Mouse (Mus musculus) left cerebral cortex, postnatal 36 days (tissue): Measurements from ENCODE around the gene Cdc14b. TPM values are rescaled to one million over a fixed set of nuclear protein-coding genes. Genes with fewer than 3 reads are reported as not detected.

Experiments used
- DNase-seq, 2 experiments: peaks; one replicate each; pipeline ENCODE4 v3.0.0; 2021 to 2022; ENCODE audit warnings: low spot score in 2 of 2, mixed read lengths in 1 of 2
- intact Hi-C: fragments of 180-260 bp; cut with DNase I; formaldehyde crosslinking; loops from one replicate; pipeline ENCODE4 v1.15.1; 2025
- total RNA-seq, 2 experiments: library from RNA; stranded (reverse); gene quantifications; 2 replicates each; pipeline ENCODE4 v1.2.3; 2021

Cdc14b gene
- total RNA-seq, 2 experiments from 2014 or later = 10.5 to 12.3 TPM

GRCm38 (mm10) chr13:64244685-64245261 is 30.3 kb downstream of the Cdc14b start:
- no peak for DNase-seq
- intact Hi-C loops = no loop called here

GRCm38 (mm10) chr13:64242721-64243120 is 32.4 kb downstream of the Cdc14b start:
- no peak for DNase-seq
- intact Hi-C loops = no loop called here

- no peak for DNase-seq
- intact Hi-C loops = no loop called here
These were observed 34.5 kb downstream of the Cdc14b start for GRCm38 (mm10) chr13:64240626-64241025.

- intact Hi-C loops = no loop called here
- no peak for DNase-seq
These were observed 37.4 kb downstream of the Cdc14b start for GRCm38 (mm10) chr13:64237681-64238157.

- DNase-seq = no peak
- intact Hi-C loops = no loop called here
These were observed 38.0 kb downstream of the Cdc14b start for GRCm38 (mm10) chr13:64237000-64237680.

- intact Hi-C loops = no loop called here
- DNase-seq = no peak
These were observed 39.3 kb downstream of the Cdc14b start for GRCm38 (mm10) chr13:64235777-64236176.

GRCm38 (mm10) chr13:64235062-64235715 is 39.9 kb downstream of the Cdc14b start:
- intact Hi-C loops = no loop called here
- DNase-seq = no peak

- no peak for DNase-seq
- intact Hi-C loops = no loop called here
These were observed 42.0 kb downstream of the Cdc14b start for GRCm38 (mm10) chr13:64233139-64233538.

GRCm38 (mm10) chr13:64226725-64227124 is 48.4 kb downstream of the Cdc14b start:
- intact Hi-C loops = no loop called here
- DNase-seq = no peak

- intact Hi-C loops = no loop called here
These were observed 49.4 kb downstream of the Cdc14b start for GRCm38 (mm10) chr13:64225738-64226137.

GRCm38 (mm10) chr13:64214891-64215290 is 60.2 kb downstream of the Cdc14b start:
- intact Hi-C loops = no loop called here
- DNase-seq = no peak

More at GRCm38 (mm10) chr13:64225738-64226137, 49.4 kb downstream of the Cdc14b start:
- DNase-seq = no peak

GRCm38 (mm10) chr13:64211995-64212603 is 63.0 kb downstream of the Cdc14b start:
- DNase-seq = no peak

GRCm38 (mm10) chr13:64208146-64208545 is 66.9 kb downstream of the Cdc14b start:
- intact Hi-C loops = no loop called here

More at GRCm38 (mm10) chr13:64211995-64212603, 63.0 kb downstream of the Cdc14b start:
- intact Hi-C loops = no loop called here

GRCm38 (mm10) chr13:64205186-64205585 is 69.9 kb downstream of the Cdc14b start:
- no peak for DNase-seq
- intact Hi-C loops = no loop called here

More at GRCm38 (mm10) chr13:64208146-64208545, 66.9 kb downstream of the Cdc14b start:
- DNase-seq = no peak

- no peak for DNase-seq
- intact Hi-C loops = no loop called here
These were observed 70.4 kb downstream of the Cdc14b start for GRCm38 (mm10) chr13:64204726-64205125.

- no peak for DNase-seq
- intact Hi-C loops = no loop called here
These were observed 74.2 kb downstream of the Cdc14b start for GRCm38 (mm10) chr13:64200911-64201310.

- no peak for DNase-seq
- intact Hi-C loops = no loop called here
These were observed 76.8 kb downstream of the Cdc14b start for GRCm38 (mm10) chr13:64198310-64198709.

- DNase-seq = no peak
- intact Hi-C loops = no loop called here
These were observed 77.2 kb downstream of the Cdc14b start for GRCm38 (mm10) chr13:64197899-64198298.

- intact Hi-C loops = no loop called here
These were observed 88.0 kb downstream of the Cdc14b start for GRCm38 (mm10) chr13:64187065-64187464.

GRCm38 (mm10) chr13:64186516-64186915 is 88.6 kb downstream of the Cdc14b start:
- intact Hi-C loops = no loop called here
- no peak for DNase-seq

More at GRCm38 (mm10) chr13:64187065-64187464, 88.0 kb downstream of the Cdc14b start:
- DNase-seq = no peak
